Comparison of ENCODE assay signal across 14 mouse cellular contexts in genomic region chr12:88459461-88459860, GRCm38 (mm10).
"Had no signal": no experiment of that assay in that cellular context is flagged by ENCODE, and none has a peak within 500 bp of the region (broad histone marks: within the 10 kb centered on the region; RNA-seq: fewer than 3 reads in every experiment).

No protein-coding gene starts in this region.

- DNase-seq: kidney, adult 11 months; kidney, adult 9 months; kidney, postnatal 36 days; lung, embryonic 14.5 days; lung, postnatal 14 days; right cerebral cortex, postnatal 14 days; thymus, adult 2 months; thymus, postnatal 25 days had no signal

- H3K4me1 ChIP-seq: limb, embryonic 15.5 days; stomach, embryonic 15.5 days had no signal

- H3K9me3 ChIP-seq: limb, embryonic 15.5 days; midbrain, embryonic 13.5 days; stomach, embryonic 15.5 days had no signal

- H3K27me3 ChIP-seq: limb, embryonic 15.5 days; midbrain, embryonic 13.5 days; stomach, embryonic 15.5 days had no signal

- ATAC-seq: midbrain, embryonic 13.5 days had no signal

- H3K4me2 ChIP-seq: limb, embryonic 15.5 days; lung, embryonic 14.5 days; midbrain, embryonic 13.5 days; stomach, embryonic 15.5 days had no signal

- H3K4me3 ChIP-seq: layer of hippocampus, adult 2 months; limb, embryonic 15.5 days; midbrain, embryonic 13.5 days; stomach, embryonic 15.5 days had no signal

- H3K27ac ChIP-seq: kidney, postnatal 0 days; layer of hippocampus, adult 2 months; limb, embryonic 15.5 days; macrophage; midbrain, embryonic 13.5 days; stomach, embryonic 15.5 days had no signal

- H3K36me3 ChIP-seq: stomach, embryonic 15.5 days had no signal

- H3K9ac ChIP-seq: limb, embryonic 15.5 days; lung, embryonic 14.5 days; midbrain, embryonic 13.5 days; stomach, embryonic 15.5 days had no signal
